Mouse (Mus musculus) kidney, postnatal 0 days (tissue): Measurements from ENCODE around the gene Nfe2l1. TPM values are rescaled to one million over a fixed set of nuclear protein-coding genes. Genes with fewer than 3 reads are reported as not detected.

Experiments
- ATAC-seq: fragments of 200-750 bp; cut with Nextera tagmentation; replicated peaks from 2 replicates; pipeline ENCODE4 v1.8.0; 2017; ENCODE audit warnings: low read depth, moderate number of reproducible peaks, moderate TSS enrichment, moderate library complexity; ENCODE audit not compliant: low FRiP score
- DNase-seq: peaks from one replicate; pipeline ENCODE4 v3.0.0-alpha.2; 2016; ENCODE audit warnings: low spot score
- H3K27ac ChIP-seq: fragments of 300-500 bp; sonication (generic); 2 replicates; pipeline ENCODE4 v1.5.1; 2014; ENCODE audit warnings: mild to moderate bottlenecking
- H3K27me3 ChIP-seq: fragments of 300-500 bp; sonication (generic); 2 replicates; pipeline ENCODE4 v1.6.1; 2014; ENCODE audit warnings: low read length, mixed read lengths; ENCODE audit not compliant: insufficient read depth
- H3K36me3 ChIP-seq: fragments of 300-500 bp; sonication (generic); 2 replicates; pipeline ENCODE4 v1.6.1; 2014; ENCODE audit warnings: low read length, mixed read lengths; ENCODE audit not compliant: insufficient read depth
- H3K4me1 ChIP-seq: fragments of 300-500 bp; sonication (generic); replicated peaks from 2 replicates; pipeline ENCODE4 v1.6.1; 2014; ENCODE audit warnings: antibody characterized with exemption, low read length, mixed read lengths; ENCODE audit not compliant: insufficient read depth
- H3K4me2 ChIP-seq: fragments of 300-500 bp; sonication (generic); 2 replicates; pipeline ENCODE4 v1.6.1; 2014; ENCODE audit warnings: mild to moderate bottlenecking, low read length, moderate library complexity, mixed read lengths
- H3K4me3 ChIP-seq: fragments of 300-500 bp; sonication (generic); replicated peaks from 2 replicates; pipeline ENCODE4 v1.5.1; 2014; ENCODE audit warnings: low read depth, low read length
- H3K9ac ChIP-seq: fragments of 300-500 bp; sonication (generic); 2 replicates; pipeline ENCODE4 v1.6.1; 2014; ENCODE audit warnings: low read depth, low read length
- H3K9me3 ChIP-seq: fragments of 300-500 bp; sonication (generic); replicated peaks from 2 replicates; pipeline ENCODE4 v1.6.1; 2016; ENCODE audit warnings: low read length, inconsistent platforms, mixed read lengths
- CTCF ChIP-seq: IDR thresholded peaks from 2 replicates; pipeline ENCODE4 v1.5.1; 2016; ENCODE audit warnings: antibody characterized with exemption, low read depth, mild to moderate bottlenecking, moderate library complexity
- WGBS: fragments of 180-500 bp; shearing (Covaris S2); extraction: QIAGEN DNeasy Blood & Tissue Kit; methylation state at CpG from one replicate; pipeline ENCODE4 v1.1.7; 2014; 5-methylcytosine and 5-hydroxymethylcytosine counted together
- polyA plus RNA-seq: library from polyadenylated mRNA; unstranded; fragments of >200 nt; fragmentation: Nextera tagmentation; extraction: Ambion mirVana; gene quantifications from 2 replicates; pipeline ENCODE4 v1.2.1, GENCODE M21; 2015

The Nfe2l1 gene
- polyA plus RNA-seq, 1 experiment from 2014 or later, result 77.3 TPM

DNA sequence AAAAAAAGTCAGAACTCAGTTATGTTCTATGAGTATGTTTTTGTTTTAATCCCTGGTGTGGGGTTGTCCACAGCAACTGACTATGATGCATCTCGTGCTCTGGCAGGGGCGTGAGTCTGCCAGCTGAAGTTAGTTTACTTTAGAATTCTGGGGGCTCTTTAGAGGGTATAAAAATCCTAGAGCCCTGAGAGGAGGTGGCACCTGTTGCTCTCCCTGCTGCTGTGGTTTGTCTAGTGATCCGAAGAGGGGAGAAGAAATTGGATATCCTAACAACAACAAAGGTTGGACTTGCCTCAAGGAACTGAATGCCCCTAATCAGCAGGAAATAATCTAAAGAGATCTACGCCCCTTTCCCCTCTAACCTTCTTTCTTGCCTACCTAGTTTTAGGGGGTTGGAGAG is 8.6 kb upstream of the Nfe2l1 start:
- no peak for ATAC-seq
- 33% methylated on average over 4 of the region's 4 CpGs for WGBS
- no peak overlapping the region for H3K4me3 ChIP-seq
- TF ChIP-seq CTCF, result no peak
- H3K9ac ChIP-seq, result no peak overlapping the region
- no peak overlapping the region for H3K4me2 ChIP-seq
- no peaks in the 10 kb centered on the region for H3K9me3 ChIP-seq
- no peaks in the 10 kb centered on the region for H3K4me1 ChIP-seq
- no peaks in the 10 kb centered on the region for H3K36me3 ChIP-seq
- no peak overlapping the region for H3K27ac ChIP-seq
- DNase-seq, result peak; percentile 19
- no peaks in the 10 kb centered on the region for H3K27me3 ChIP-seq

DNA sequence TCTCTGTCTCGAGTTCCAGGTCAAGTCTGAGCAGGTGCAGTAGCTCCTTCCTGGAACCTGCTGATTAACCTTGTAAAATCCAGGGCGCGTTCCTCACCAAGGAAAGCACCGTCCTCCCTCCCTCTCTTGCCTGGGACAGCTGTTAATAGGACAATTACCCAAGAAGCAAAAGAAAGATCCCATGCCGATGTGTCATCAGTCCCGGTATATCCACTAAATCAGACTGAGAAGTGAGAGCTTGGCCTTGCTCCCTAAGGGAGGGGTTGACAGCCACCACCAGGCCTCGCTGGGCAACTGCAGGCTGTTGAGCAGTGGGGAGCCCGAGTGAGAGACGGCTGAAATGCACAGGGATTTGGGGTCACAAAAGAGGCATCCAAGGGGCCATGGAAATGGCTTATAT is 7.5 kb upstream of the Nfe2l1 start:
- H3K27me3 ChIP-seq, result no peaks in the 10 kb centered on the region
- no peaks in the 10 kb centered on the region for H3K4me1 ChIP-seq
- no peak overlapping the region for H3K27ac ChIP-seq
- no peak overlapping the region for H3K9ac ChIP-seq
- no peaks in the 10 kb centered on the region for H3K9me3 ChIP-seq
- H3K36me3 ChIP-seq, result no peaks in the 10 kb centered on the region
- no peak overlapping the region for H3K4me2 ChIP-seq
- DNase-seq (peak; percentile 50), ATAC-seq (no peak)
- H3K4me3 ChIP-seq, result no peak overlapping the region
- WGBS, result 25% methylated on average over 9 of the region's 9 CpGs
- peak; percentile 67 for TF ChIP-seq CTCF

DNA sequence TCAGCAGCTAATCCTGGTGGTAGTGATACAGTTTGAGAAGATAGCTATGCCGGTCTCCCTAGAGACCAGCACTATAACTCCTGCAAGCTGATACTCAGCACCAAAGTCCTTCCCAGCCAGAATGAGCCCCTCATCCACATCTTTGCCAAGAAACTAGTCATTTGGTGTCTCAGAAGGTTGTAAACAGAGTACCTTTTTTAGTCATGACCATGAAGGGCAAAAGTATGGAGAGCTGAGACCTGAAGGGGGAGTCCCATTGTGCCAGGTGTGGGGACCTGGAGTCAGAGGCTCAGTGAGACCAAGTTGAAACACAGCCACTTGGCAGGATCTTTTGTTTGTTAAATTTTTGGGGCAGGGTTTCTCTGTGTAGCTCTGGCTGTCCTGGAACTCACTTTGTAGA is 4.4 kb upstream of the Nfe2l1 start:
- H3K4me1 ChIP-seq, result peaks cover 4% of the 10 kb centered on the region; the same call in 1 of the 2 replicates
- ATAC-seq, result no peak
- 79% methylated on average over 1 of the region's 1 CpGs for WGBS

DNA sequence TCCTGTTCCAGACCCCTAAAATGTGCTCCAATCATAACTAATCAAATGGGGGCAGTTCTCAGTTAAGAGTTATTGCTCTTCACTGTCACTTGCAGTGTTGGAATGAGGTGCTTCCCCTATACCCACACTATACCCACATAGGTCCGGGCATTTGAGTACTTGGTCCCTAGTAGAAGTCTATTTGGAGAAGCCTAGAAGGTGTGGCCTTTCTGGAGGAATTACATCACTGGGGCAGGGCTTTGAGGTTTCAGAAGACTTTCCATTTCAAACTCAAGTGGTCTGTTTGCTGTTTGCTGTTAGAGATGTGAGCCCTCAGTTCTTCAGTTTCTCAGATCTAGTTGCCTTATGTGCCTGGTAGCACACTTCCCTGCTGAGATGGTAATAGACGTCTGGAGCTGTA is 3.2 kb upstream of the Nfe2l1 start:
- ATAC-seq, result no peak

More for the DNA sequence above, 4.4 kb upstream of the Nfe2l1 start:
- no peak for TF ChIP-seq CTCF
- Histone ChIP-seq H3K9ac (no peak overlapping the region), H3K4me2 (no peak overlapping the region), H3K27ac (no peak overlapping the region), H3K36me3 (no peaks in the 10 kb centered on the region), H3K27me3 (no peaks in the 10 kb centered on the region), H3K9me3 (no peaks in the 10 kb centered on the region), H3K4me3 (no peak overlapping the region)
- DNase-seq, result no peak

DNA sequence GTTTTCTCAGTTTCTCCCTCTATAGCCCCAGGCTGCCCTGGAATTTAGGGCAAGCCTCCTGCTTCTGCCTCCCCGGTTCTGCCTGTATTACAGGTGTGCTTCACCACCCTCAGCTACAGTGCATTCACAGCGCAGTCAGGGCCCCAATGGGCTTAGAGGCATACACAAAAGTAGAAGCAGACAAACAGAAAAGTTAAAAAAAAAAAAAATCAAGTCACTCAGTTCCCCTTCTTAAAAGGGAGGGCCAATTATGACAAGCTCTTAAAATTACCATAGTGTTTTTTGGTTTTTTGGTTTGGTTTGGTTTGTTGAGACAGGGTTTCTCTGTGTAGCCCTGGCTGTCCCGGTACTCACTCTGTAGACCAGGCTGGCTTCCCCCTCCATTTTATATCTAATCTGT is 2.8 kb upstream of the Nfe2l1 start:
- Histone ChIP-seq H3K4me1 (peaks cover 11% of the 10 kb centered on the region), H3K4me3 (no peak overlapping the region), H3K36me3 (no peaks in the 10 kb centered on the region), H3K9me3 (no peaks in the 10 kb centered on the region), H3K4me2 (no peak overlapping the region), H3K27me3 (no peaks in the 10 kb centered on the region), H3K9ac (no peak overlapping the region), H3K27ac (no peak overlapping the region)
- 91% methylated on average over 3 of the region's 3 CpGs for WGBS
- DNase-seq (no peak), ATAC-seq (no peak)
- no peak for TF ChIP-seq CTCF

More for the DNA sequence above, 3.2 kb upstream of the Nfe2l1 start:
- Histone ChIP-seq H3K4me3 (no peak overlapping the region), H3K4me1 (peaks cover 7% of the 10 kb centered on the region), H3K27ac (no peak overlapping the region), H3K27me3 (no peaks in the 10 kb centered on the region), H3K36me3 (no peaks in the 10 kb centered on the region), H3K4me2 (no peak overlapping the region), H3K9ac (no peak overlapping the region), H3K9me3 (no peaks in the 10 kb centered on the region)
- no peak for TF ChIP-seq CTCF
- no peak for DNase-seq
- WGBS, result 68% methylated on average over 2 of the region's 2 CpGs

DNA sequence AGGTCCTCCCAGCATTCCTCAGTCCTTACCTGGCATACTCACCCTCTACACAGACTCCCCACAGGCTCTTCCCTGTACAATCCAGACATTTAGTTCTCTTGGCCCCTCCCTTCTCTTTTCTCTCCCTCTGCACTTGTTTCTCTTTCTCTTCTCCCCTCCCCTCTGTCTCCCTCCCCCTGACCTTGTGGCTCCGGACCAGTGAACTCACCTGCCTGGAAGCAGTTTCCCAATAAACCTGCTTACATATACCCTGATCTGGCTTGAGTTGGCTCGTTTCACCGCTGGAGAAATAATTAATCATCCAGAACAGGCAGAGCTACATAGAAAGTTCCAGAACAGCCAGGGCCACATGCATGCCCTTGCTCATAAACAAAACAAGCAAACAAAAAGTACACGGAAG is 1.7 kb upstream of the Nfe2l1 start:
- peak overlapping the region; percentile 81 for H3K27ac ChIP-seq
- 31% methylated on average over 4 of the region's 4 CpGs for WGBS
- H3K4me2 ChIP-seq, result peak overlapping the region; percentile 23; the same call in 1 of the 2 replicates
- no peak for TF ChIP-seq CTCF
- H3K27me3 ChIP-seq, result no peaks in the 10 kb centered on the region
- no peaks in the 10 kb centered on the region for H3K36me3 ChIP-seq
- peaks cover 21% of the 10 kb centered on the region for H3K4me1 ChIP-seq
- ATAC-seq (no peak), DNase-seq (peak; percentile 54)
- no peak overlapping the region for H3K9ac ChIP-seq
- no peaks in the 10 kb centered on the region for H3K9me3 ChIP-seq
- H3K4me3 ChIP-seq, result no peak overlapping the region
